Mouse (Mus musculus): Measurements from ENCODE around the gene Slc30a4. TPM values are rescaled to one million over a fixed set of nuclear protein-coding genes. Genes with fewer than 3 reads are reported as not detected.

Slc30a4 gene
- total and polyA plus RNA-seq, 3 experiments: 9.0 to 20.5 (median 11.4) TPM

- Histone ChIP-seq H3K36me3 (replicated peaks in 1 of 2; ENCODE audit: control insufficient read depth in 1 of 2, insufficient read depth in 1 of 2, low read length in 1 of 2) (no peaks in the 10 kb centered on the region), H3K4me2 (ENCODE audit: insufficient read depth, low read depth, poor library complexity, severe bottlenecking) (peak overlapping the region; percentile 87), H3K9me3 (replicated peaks; ENCODE audit: low read length) (no peaks in the 10 kb centered on the region), H3K27ac (ENCODE audit: insufficient read depth, low read depth) (peak overlapping the region; percentile 92), H3K27me3 (replicated peaks) (no peaks in the 10 kb centered on the region), H3K4me1 (ENCODE audit: control insufficient read depth in 1 of 2, insufficient read depth in 2 of 2) (peaks cover 12 to 41% of the 10 kb centered on the region in 2 experiments), H3K9ac (ENCODE audit: insufficient read depth, low read depth) (peak overlapping the region; percentile 71; the same call in 1 of the 2 replicates), H3K79me2 (replicated peaks; ENCODE audit: control insufficient read depth, extremely low read depth, insufficient read depth, poor library complexity, severe bottlenecking) (no peaks in the 10 kb centered on the region), H3K4me3 (replicated peaks in 1 of 3; ENCODE audit: low read depth in 2 of 3, low read length in 2 of 3, poor library complexity in 1 of 3) (peak overlapping the region in 2 of 3 experiments; percentile 23 to 32)
- DNase-seq (ENCODE audit: extremely low read depth): peak; percentile 85
- in situ Hi-C loops (cut with MboI; ENCODE audit: low pct_ligation_motif_present, low pct_unique_long_range_greater_than_20kb, low sequenced_read_pairs) (no loop called here), dilution Hi-C loops (cut with MboI; ENCODE audit: extremely low pct_ligation_motif_present, extremely low pct_unique_long_range_greater_than_20kb, low sequenced_read_pairs) (no loop called here)
- peak; percentile 43; the same call in 1 of the 2 replicates for TF ChIP-seq GABPA (IDR thresholded peaks at IDR 0.05; ENCODE audit: insufficient replicate concordance, low read depth, low read length)
- peak; percentile 23; the same call in 1 of the 2 replicates for TF ChIP-seq HCFC1 (IDR thresholded peaks at IDR 0.05; ENCODE audit: low read depth, low read length)
- TF ChIP-seq MEF2A (IDR thresholded peaks at IDR 0.05; ENCODE audit: borderline replicate concordance, low read depth, low read length): peak; percentile 83; the same call in 1 of the 2 replicates
- 0 out of 2 replicates have a peak, but pooled peaks have one; percentile 16 for TF ChIP-seq TBP (conservative IDR thresholded peaks at IDR 0.05; ENCODE audit: low read depth, low read length)
- TF ChIP-seq USF1 (IDR thresholded peaks at IDR 0.05; ENCODE audit: low read depth, low read length): no peak
- peak; percentile 46 for TF ChIP-seq MXI1 (IDR thresholded peaks at IDR 0.05; ENCODE audit: low read depth, low read length)
- peak; percentile 78; the same call in 1 of the 2 replicates for TF ChIP-seq MAZ (IDR thresholded peaks at IDR 0.05; ENCODE audit: low read depth, low read length)
- 0 out of 2 replicates have a peak, but pooled peaks have one; percentile 67 for TF ChIP-seq KAT2A (IDR thresholded peaks at IDR 0.05; ENCODE audit: insufficient replicate concordance, low read length)
- TF ChIP-seq ZKSCAN1 (IDR thresholded peaks at IDR 0.05; ENCODE audit: borderline replicate concordance, low read depth, low read length): no peak
- no peak for TF ChIP-seq UBTF (IDR thresholded peaks at IDR 0.05; ENCODE audit: low read depth, low read length)
- no peak; the same call in 1 of the 2 replicates for TF ChIP-seq POLR2A (IDR thresholded peaks at IDR 0.05; ENCODE audit: low read depth, low read length)
- TF ChIP-seq JUND (conservative IDR thresholded peaks at IDR 0.05; ENCODE audit: low read depth, low read length): peak; percentile 72
- TF ChIP-seq JUN (IDR thresholded peaks at IDR 0.05; ENCODE audit: insufficient read depth, low read depth, low read length): peak; percentile 80
- TF ChIP-seq E2F4 (IDR thresholded peaks at IDR 0.05; ENCODE audit: insufficient replicate concordance, low read depth, low read length): no peak
- TF ChIP-seq CTCF (conservative IDR thresholded peaks at IDR 0.05 in 1 of 2, IDR thresholded peaks at IDR 0.05 in 1 of 2; ENCODE audit: low read depth in 2 of 2, low read length in 2 of 2): peak; percentile 68 to 88
- peak; percentile 75 for TF ChIP-seq IRF4 (IDR thresholded peaks at IDR 0.05; ENCODE audit: low read depth, low read length)
- TF ChIP-seq EP300 (IDR thresholded peaks at IDR 0.05; ENCODE audit: low read length): peak; percentile 67; the same call in 1 of the 2 replicates
- TF ChIP-seq CHD2 (IDR thresholded peaks at IDR 0.05; ENCODE audit: low read length): peak; percentile 52
- TF ChIP-seq PAX5 (IDR thresholded peaks at IDR 0.05; ENCODE audit: low read length): no peak
- peak; percentile 50; the same call in 1 of the 2 replicates for TF ChIP-seq MYC (IDR thresholded peaks at IDR 0.05; ENCODE audit: low read depth, low read length)
- peak; percentile 91 for TF ChIP-seq SIN3A (IDR thresholded peaks at IDR 0.05; ENCODE audit: low read length)
- TF ChIP-seq ZNF384 (IDR thresholded peaks at IDR 0.05; ENCODE audit: low read depth, low read length): no peak
- no peak for TF ChIP-seq ZC3H11A (IDR thresholded peaks at IDR 0.05; ENCODE audit: low read depth, low read length)
- no peak for TF ChIP-seq ZMIZ1 (IDR thresholded peaks at IDR 0.05; ENCODE audit: low read depth, low read length)
- no peak; the same call in 1 of the 2 replicates for TF ChIP-seq MAX (IDR thresholded peaks at IDR 0.05; ENCODE audit: low read length)
- peak; percentile 69 for TF ChIP-seq RAD21 (IDR thresholded peaks at IDR 0.05; ENCODE audit: low read depth, low read length)
- TF ChIP-seq ETS1 (conservative IDR thresholded peaks at IDR 0.05; ENCODE audit: low read depth, low read length): peak; percentile 97
- no peak for TF ChIP-seq POLR2AphosphoS2 (IDR thresholded peaks at IDR 0.05; ENCODE audit: low read depth, low read length)
- TF ChIP-seq RCOR1 (conservative IDR thresholded peaks at IDR 0.05; ENCODE audit: low read depth, low read length): 0 out of 2 replicates have a peak, but pooled peaks have one; percentile 47
- TF ChIP-seq BHLHE40 (IDR thresholded peaks at IDR 0.05; ENCODE audit: low read depth, low read length): peak; percentile 66
- TF ChIP-seq ELF1 (IDR thresholded peaks at IDR 0.05; ENCODE audit: low read depth, low read length): peak; percentile 37; the same call in 1 of the 2 replicates
- TF ChIP-seq SMC3 (IDR thresholded peaks at IDR 0.05; ENCODE audit: low read depth, low read length): peak; percentile 70
- TF ChIP-seq NRF1 (IDR thresholded peaks at IDR 0.05; ENCODE audit: low read depth, low read length): no peak
- TF ChIP-seq TCF12 (IDR thresholded peaks at IDR 0.05; ENCODE audit: low read depth, low read length): peak; percentile 72; the same call in 1 of the 2 replicates
- TF ChIP-seq CHD1 (IDR thresholded peaks at IDR 0.05; ENCODE audit: low read depth, low read length): no peak
- no peak for TF ChIP-seq USF2 (conservative IDR thresholded peaks at IDR 0.05; ENCODE audit: low read depth, low read length)
- peak; percentile 48; the same call in 1 of the 2 replicates for TF ChIP-seq NELFE (IDR thresholded peaks at IDR 0.05; ENCODE audit: low read depth, low read length)
Measured at GRCm38 (mm10) chr2:122665973-122666875, 36.2 kb downstream of the Slc30a4 start.
